Mouse (Mus musculus) limb, embryonic 13.5 days (tissue): ENCODE measurements around the gene Ssr2. TPM values are rescaled to one million over a fixed set of nuclear protein-coding genes. Genes with fewer than 3 reads are reported as not detected.

Experiments
- ATAC-seq: fragments of 200-750 bp; cut with Nextera tagmentation; 2 replicates; pipeline ENCODE4 v1.8.0; 2017; ENCODE audit warnings: low read depth, moderate number of reproducible peaks, moderate TSS enrichment; ENCODE audit not compliant: low FRiP score
- H3K27ac ChIP-seq: fragments of 300-500 bp; sonication (generic); 2 replicates; pipeline ENCODE4 v1.5.1; 2015; ENCODE audit warnings: inconsistent platforms, mild to moderate bottlenecking, moderate library complexity
- H3K27me3 ChIP-seq: fragments of 300-500 bp; sonication (generic); 2 replicates; pipeline ENCODE4 v1.6.1; 2015; ENCODE audit warnings: mild to moderate bottlenecking, inconsistent platforms
- H3K36me3 ChIP-seq: fragments of 300-500 bp; sonication (generic); 2 replicates; pipeline ENCODE4 v1.6.1; 2015; ENCODE audit warnings: inconsistent platforms, mild to moderate bottlenecking, moderate library complexity
- H3K4me1 ChIP-seq: fragments of 300-500 bp; sonication (generic); 2 replicates; pipeline ENCODE4 v1.6.1; 2015; ENCODE audit warnings: inconsistent platforms
- H3K4me2 ChIP-seq: fragments of 300-500 bp; sonication (generic); replicated peaks from 2 replicates; pipeline ENCODE4 v1.6.1; 2015; ENCODE audit warnings: inconsistent platforms, mild to moderate bottlenecking, moderate library complexity
- H3K4me3 ChIP-seq: fragments of 300-500 bp; sonication (generic); 2 replicates; pipeline ENCODE4 v1.5.1; 2015; ENCODE audit warnings: moderate library complexity, mild to moderate bottlenecking, inconsistent platforms
- H3K9ac ChIP-seq: fragments of 300-500 bp; sonication (generic); 2 replicates; pipeline ENCODE4 v1.6.1; 2015; ENCODE audit warnings: mild to moderate bottlenecking, inconsistent platforms
- H3K9me3 ChIP-seq: fragments of 300-500 bp; sonication (generic); 2 replicates; pipeline ENCODE4 v1.6.1; 2016; ENCODE audit warnings: inconsistent platforms
- WGBS: fragments of 180-500 bp; shearing (Covaris S2); methylation state at CpG from one replicate; pipeline ENCODE4 v1.1.7; 2015; 5-methylcytosine and 5-hydroxymethylcytosine counted together
- polyA plus RNA-seq: library from polyadenylated mRNA; unstranded; fragments of >200 nt; fragmentation: Nextera tagmentation; extraction: Ambion mirVana; gene quantifications from 2 replicates; pipeline ENCODE4 v1.2.1, GENCODE M21; 2015

The Ssr2 gene
- 294 and 306 TPM in 2 replicates for polyA plus RNA-seq

- H3K4me2 ChIP-seq, result no peak within 1 kb of the TSS
- 85% methylated on average over 3 of the region's 3 CpGs for WGBS
- H3K36me3 ChIP-seq, result peaks cover 3% of the 10 kb centered on the region
- H3K27me3 ChIP-seq, result no peaks in the 10 kb centered on the region
- no peaks in the 10 kb centered on the region for H3K9me3 ChIP-seq
- peaks cover 10% of the 10 kb centered on the region for H3K4me1 ChIP-seq
- ATAC-seq, result no peak
- H3K27ac ChIP-seq, result no peak within 1 kb of the TSS
- H3K9ac ChIP-seq, result no peak within 1 kb of the TSS
- H3K4me3 ChIP-seq, result no peak within 1 kb of the TSS
These were observed at the start of gene Ssr2 for GRCm38 (mm10) chr3:88575540-88575939. Gene Ssr2, plus strand, starts transcription at chr3:88575876.

- Histone ChIP-seq H3K4me1 (peaks cover 45% of the 10 kb centered on the region), H3K36me3 (peaks cover 37% of the 10 kb centered on the region), H3K9ac (peak overlapping the region; percentile 19; the same call in 1 of the 2 replicates), H3K9me3 (no peaks in the 10 kb centered on the region), H3K4me2 (peak overlapping the region; percentile 46), H3K27me3 (no peaks in the 10 kb centered on the region), H3K27ac (0 out of 2 replicates have a peak overlapping the region, but pooled peaks have one; percentile 6), H3K4me3 (no peak overlapping the region)
- peak; percentile 59 for ATAC-seq
- WGBS, result 31% methylated on average over 17 of the region's 17 CpGs
These were observed 49.2 kb upstream of the Ssr2 start for GRCm38 (mm10) chr3:88526157-88527131.

- H3K36me3 ChIP-seq, result peaks cover 37% of the 10 kb centered on the region
- peak overlapping the region; percentile 13 for H3K4me3 ChIP-seq
- WGBS, result 24% methylated on average over 8 of the region's 8 CpGs
- H3K27ac ChIP-seq, result peak overlapping the region; percentile 39; the same call in 1 of the 2 replicates
- H3K27me3 ChIP-seq, result no peaks in the 10 kb centered on the region
- peaks cover 45% of the 10 kb centered on the region for H3K4me1 ChIP-seq
- no peaks in the 10 kb centered on the region for H3K9me3 ChIP-seq
- ATAC-seq, result no peak
- peak overlapping the region; percentile 46 for H3K4me2 ChIP-seq
- H3K9ac ChIP-seq, result peak overlapping the region; percentile 62
These were observed 48.1 kb upstream of the Ssr2 start for GRCm38 (mm10) chr3:88527565-88527964.

GRCm38 (mm10) chr3:88528646-88529045 is 47.0 kb upstream of the Ssr2 start:
- Histone ChIP-seq H3K9me3 (no peaks in the 10 kb centered on the region), H3K27me3 (no peaks in the 10 kb centered on the region), H3K27ac (no peak overlapping the region), H3K4me3 (no peak overlapping the region), H3K36me3 (peaks cover 26% of the 10 kb centered on the region), H3K4me2 (no peak overlapping the region), H3K4me1 (peaks cover 46% of the 10 kb centered on the region), H3K9ac (peak overlapping the region; percentile 100; the same call in 1 of the 2 replicates)
- ATAC-seq, result no peak
- 85% methylated on average over 11 of the region's 11 CpGs for WGBS

GRCm38 (mm10) chr3:88529204-88530000 is 46.3 kb upstream of the Ssr2 start:
- Histone ChIP-seq H3K4me1 (peaks cover 53% of the 10 kb centered on the region), H3K4me3 (peak overlapping the region; percentile 94), H3K36me3 (peaks cover 18% of the 10 kb centered on the region), H3K27me3 (no peaks in the 10 kb centered on the region), H3K9ac (peak overlapping the region; percentile 100), H3K27ac (peak overlapping the region; percentile 99), H3K4me2 (peak overlapping the region; percentile 94), H3K9me3 (no peaks in the 10 kb centered on the region)
- no peak for ATAC-seq
- WGBS, result 33% methylated on average over 7 of the region's 7 CpGs

- Histone ChIP-seq H3K9ac (peak overlapping the region; percentile 100), H3K4me3 (peak overlapping the region; percentile 94), H3K36me3 (peaks cover 11% of the 10 kb centered on the region), H3K4me2 (peak overlapping the region; percentile 94), H3K4me1 (peaks cover 62% of the 10 kb centered on the region), H3K9me3 (no peaks in the 10 kb centered on the region), H3K27me3 (no peaks in the 10 kb centered on the region), H3K27ac (peak overlapping the region; percentile 99)
- no peak for ATAC-seq
- 6% methylated on average over 11 of the region's 11 CpGs for WGBS
These were observed 45.4 kb upstream of the Ssr2 start for GRCm38 (mm10) chr3:88530082-88530864.

- Histone ChIP-seq H3K36me3 (peaks cover 22% of the 10 kb centered on the region), H3K4me1 (peaks cover 67% of the 10 kb centered on the region), H3K27ac (peak overlapping the region; percentile 99), H3K4me2 (peak overlapping the region; percentile 94), H3K4me3 (peak overlapping the region; percentile 94), H3K9me3 (no peaks in the 10 kb centered on the region), H3K27me3 (no peaks in the 10 kb centered on the region), H3K9ac (peak overlapping the region; percentile 100)
- ATAC-seq, result peak; percentile 87
- WGBS, result under 1% methylated on average over 57 of the region's 63 CpGs
These were observed 44.1 kb upstream of the Ssr2 start for GRCm38 (mm10) chr3:88531348-88532298.

- Histone ChIP-seq H3K9me3 (no peaks in the 10 kb centered on the region), H3K27me3 (no peaks in the 10 kb centered on the region), H3K4me3 (peak within 1 kb of the TSS; percentile 94), H3K27ac (peak within 1 kb of the TSS; percentile 99), H3K4me1 (peaks cover 69% of the 10 kb centered on the region), H3K9ac (peak within 1 kb of the TSS; percentile 100), H3K36me3 (peaks cover 29% of the 10 kb centered on the region), H3K4me2 (peak within 1 kb of the TSS; percentile 94)
- ATAC-seq, result no peak
- 1% methylated on average over 12 of the region's 31 CpGs for WGBS
These were observed 43.4 kb upstream of the Ssr2 start, which contains the start of gene Mex3a for GRCm38 (mm10) chr3:88532299-88532674. Gene Mex3a, plus strand, starts transcription at chr3:88532395.

GRCm38 (mm10) chr3:88532689-88533511 is 42.8 kb upstream of the Ssr2 start:
- Histone ChIP-seq H3K4me2 (peak overlapping the region; percentile 94), H3K27me3 (no peaks in the 10 kb centered on the region), H3K36me3 (peaks cover 29% of the 10 kb centered on the region), H3K27ac (peak overlapping the region; percentile 99), H3K9me3 (no peaks in the 10 kb centered on the region), H3K9ac (peak overlapping the region; percentile 100), H3K4me1 (peaks cover 69% of the 10 kb centered on the region), H3K4me3 (peak overlapping the region; percentile 94)
- WGBS, result under 1% methylated on average over 37 of the region's 40 CpGs
- ATAC-seq, result 0 out of 2 replicates have a peak, but pooled peaks have one; percentile 2

GRCm38 (mm10) chr3:88533706-88534105 is 42.0 kb upstream of the Ssr2 start:
- Histone ChIP-seq H3K9me3 (no peaks in the 10 kb centered on the region), H3K4me3 (peak overlapping the region; percentile 94), H3K4me1 (peaks cover 69% of the 10 kb centered on the region), H3K36me3 (peaks cover 35% of the 10 kb centered on the region), H3K27me3 (no peaks in the 10 kb centered on the region), H3K9ac (peak overlapping the region; percentile 100), H3K27ac (peak overlapping the region; percentile 99), H3K4me2 (peak overlapping the region; percentile 94)
- ATAC-seq, result no peak
- WGBS, result 0% methylated on average over 4 of the region's 5 CpGs
